Mouse (Mus musculus): Measurements from ENCODE around the gene Mgrn1. TPM values are rescaled to one million over a fixed set of nuclear protein-coding genes. Genes with fewer than 3 reads are reported as not detected.

The Mgrn1 gene
- total and polyA plus RNA-seq, 3 experiments, result 8.4 to 25.0 TPM; not detected in 1

GRCm38 (mm10) chr16:4879708-4880124 lies 6.3 kb upstream of the Mgrn1 start (continued):
- peak; percentile 56; the same call in 1 of the 2 replicates for TF ChIP-seq MAZ (IDR thresholded peaks at IDR 0.05; ENCODE audit: low read depth, low read length)
- peak; percentile 94 for TF ChIP-seq HCFC1 (IDR thresholded peaks at IDR 0.05; ENCODE audit: low read depth, low read length)
- no peak for TF ChIP-seq BHLHE40 (IDR thresholded peaks at IDR 0.05; ENCODE audit: borderline replicate concordance, low read depth, low read length)
- TF ChIP-seq USF2 (IDR thresholded peaks at IDR 0.05; ENCODE audit: borderline replicate concordance in 1 of 2, insufficient read depth in 1 of 2, low read depth in 1 of 2, low read length in 2 of 2), result no peak
- peak; percentile 62; the same call in 1 of the 2 replicates for TF ChIP-seq POLR2AphosphoS5 (IDR thresholded peaks at IDR 0.05; ENCODE audit: borderline replicate concordance, low read depth, low read length)
- TF ChIP-seq CHD2 (IDR thresholded peaks at IDR 0.05; ENCODE audit: low read length), result no peak
- no peak for TF ChIP-seq TAL1 (IDR thresholded peaks at IDR 0.05; ENCODE audit: low read length)
- TF ChIP-seq MYC (IDR thresholded peaks at IDR 0.05; ENCODE audit: low read depth, low read length), result no peak; the same call in 1 of the 2 replicates
- no peak for TF ChIP-seq UBTF (IDR thresholded peaks at IDR 0.05; ENCODE audit: borderline replicate concordance, insufficient read depth, low read depth, low read length)
- peak; percentile 64 for TF ChIP-seq POLR2AphosphoS2 (IDR thresholded peaks at IDR 0.05; ENCODE audit: low read length)
- no peak for TF ChIP-seq ZC3H11A (IDR thresholded peaks at IDR 0.05; ENCODE audit: low read depth, low read length)
- TF ChIP-seq ZMIZ1 (IDR thresholded peaks at IDR 0.05; ENCODE audit: low read depth, low read length), result peak; percentile 58
- no peak for TF ChIP-seq EP300 (IDR thresholded peaks at IDR 0.05; ENCODE audit: low read depth in 1 of 2, low read length in 2 of 2)
- peak; percentile 64 for TF ChIP-seq ELF1 (IDR thresholded peaks at IDR 0.05; ENCODE audit: low read depth, low read length)
- TF ChIP-seq TCF12 (IDR thresholded peaks at IDR 0.05; ENCODE audit: low read depth, low read length), result peak; percentile 17; the same call in 1 of the 2 replicates
- no peak for TF ChIP-seq MYB (IDR thresholded peaks at IDR 0.05; ENCODE audit: low read depth, low read length)
- TF ChIP-seq JUND (IDR thresholded peaks at IDR 0.05; ENCODE audit: low read depth, low read length), result no peak
- TF ChIP-seq GATA1 (IDR thresholded peaks at IDR 0.05; ENCODE audit: low read depth, low read length), result no peak

- peaks cover 0 to 9% of the 10 kb centered on the region in 2 experiments; a peak in 2 of 4 replicates for H3K36me3 ChIP-seq (ENCODE audit: control insufficient read depth in 1 of 2, insufficient read depth in 2 of 2, low read length in 2 of 2)
- peak; percentile 99 for DNase-seq (ENCODE audit: low read depth, low spot score)
- peak within 1 kb of the TSS; percentile 93 for H3K27ac ChIP-seq (ENCODE audit: control insufficient read depth, low read depth, low read length)
- H3K9me3 ChIP-seq (replicated peaks; ENCODE audit: insufficient read depth, low read length), result no peaks in the 10 kb centered on the region
- H3K79me2 ChIP-seq (ENCODE audit: control insufficient read depth, insufficient read depth, low read length, poor library complexity), result peaks cover 19% of the 10 kb centered on the region
- peak within 1 kb of the TSS; percentile 83 to 92 for H3K4me3 ChIP-seq (ENCODE audit: control insufficient read depth in 1 of 2, insufficient read depth in 1 of 2, low read depth in 2 of 2, low read length in 2 of 2)
- no peaks in the 10 kb centered on the region for H3K27me3 ChIP-seq (ENCODE audit: control insufficient read depth in 1 of 2, insufficient read depth in 2 of 2, low read length in 2 of 2)
- H3K9ac ChIP-seq (ENCODE audit: control insufficient read depth, low read depth, low read length, poor library complexity, severe bottlenecking), result peak within 1 kb of the TSS; percentile 90
- H3K4me1 ChIP-seq (ENCODE audit: control insufficient read depth in 1 of 2, insufficient read depth in 2 of 2, low read length in 2 of 2), result peaks cover 2 to 31% of the 10 kb centered on the region in 2 experiments; a peak in 3 of 4 replicates
- TF ChIP-seq RAD21 (IDR thresholded peaks at IDR 0.05; ENCODE audit: low read depth, low read length) (no peak), RCOR1 (IDR thresholded peaks at IDR 0.05; ENCODE audit: low read depth, low read length) (peak; percentile 23; the same call in 1 of the 2 replicates), CTCF (IDR thresholded peaks at IDR 0.05 in 2 of 3, conservative IDR thresholded peaks at IDR 0.05 in 1 of 3; ENCODE audit: control insufficient read depth in 1 of 3, insufficient read depth in 1 of 3, low read depth in 2 of 3, low read length in 3 of 3, poor library complexity in 1 of 3, severe bottlenecking in 1 of 3) (no peak), MYB (IDR thresholded peaks at IDR 0.05; ENCODE audit: low read depth, low read length) (no peak), UBTF (IDR thresholded peaks at IDR 0.05; ENCODE audit: borderline replicate concordance, insufficient read depth, low read depth, low read length) (no peak), POLR2AphosphoS2 (IDR thresholded peaks at IDR 0.05; ENCODE audit: low read length) (peak; percentile 11), NELFE (IDR thresholded peaks at IDR 0.05; ENCODE audit: low read depth, low read length) (peak; percentile 60), MAFK (IDR thresholded peaks at IDR 0.05; ENCODE audit: borderline replicate concordance, low read depth, low read length) (no peak), TBP (IDR thresholded peaks at IDR 0.05; ENCODE audit: low read depth, low read length) (peak; percentile 31; the same call in 1 of the 2 replicates), NRF1 (IDR thresholded peaks at IDR 0.05; ENCODE audit: insufficient read depth, low read depth, low read length, poor library complexity, severe bottlenecking) (no peak), TAL1 (IDR thresholded peaks at IDR 0.05; ENCODE audit: low read length) (no peak), ETS1 (IDR thresholded peaks at IDR 0.05; ENCODE audit: low read depth, low read length) (peak; percentile 51; the same call in 1 of the 2 replicates), ELF1 (IDR thresholded peaks at IDR 0.05; ENCODE audit: low read depth, low read length) (peak; percentile 58), ZC3H11A (IDR thresholded peaks at IDR 0.05; ENCODE audit: low read depth, low read length) (no peak), HCFC1 (IDR thresholded peaks at IDR 0.05; ENCODE audit: low read depth, low read length) (peak; percentile 86), EP300 (IDR thresholded peaks at IDR 0.05; ENCODE audit: low read depth in 1 of 2, low read length in 2 of 2) (no peak; a peak in 1 of 4 replicates), POLR2A (IDR thresholded peaks at IDR 0.05; ENCODE audit: control insufficient read depth in 1 of 2, insufficient read depth in 1 of 2, low read depth in 1 of 2, low read length in 2 of 2, poor library complexity in 1 of 2) (peak; percentile 66 to 73), SMC3 (IDR thresholded peaks at IDR 0.05; ENCODE audit: low read depth, low read length) (no peak), JUND (IDR thresholded peaks at IDR 0.05; ENCODE audit: low read depth, low read length) (no peak), USF1 (IDR thresholded peaks at IDR 0.05; ENCODE audit: low read depth, low read length) (peak; percentile 93), MXI1 (IDR thresholded peaks at IDR 0.05; ENCODE audit: low read depth, low read length) (peak; percentile 37), MYC (IDR thresholded peaks at IDR 0.05; ENCODE audit: low read depth, low read length) (peak; percentile 52; the same call in 1 of the 2 replicates), MAX (IDR thresholded peaks at IDR 0.05; ENCODE audit: low read length) (peak; percentile 41; the same call in 1 of the 2 replicates)
Measured at GRCm38 (mm10) chr16:4880136-4880825, 5.8 kb upstream of the Mgrn1 start, which contains the start of gene Ubald1. Gene Ubald1, minus strand, starts transcription at chr16:4880315.
